Mouse (Mus musculus): ENCODE data around the gene Fibcd1.

Gene Fibcd1

DNA sequence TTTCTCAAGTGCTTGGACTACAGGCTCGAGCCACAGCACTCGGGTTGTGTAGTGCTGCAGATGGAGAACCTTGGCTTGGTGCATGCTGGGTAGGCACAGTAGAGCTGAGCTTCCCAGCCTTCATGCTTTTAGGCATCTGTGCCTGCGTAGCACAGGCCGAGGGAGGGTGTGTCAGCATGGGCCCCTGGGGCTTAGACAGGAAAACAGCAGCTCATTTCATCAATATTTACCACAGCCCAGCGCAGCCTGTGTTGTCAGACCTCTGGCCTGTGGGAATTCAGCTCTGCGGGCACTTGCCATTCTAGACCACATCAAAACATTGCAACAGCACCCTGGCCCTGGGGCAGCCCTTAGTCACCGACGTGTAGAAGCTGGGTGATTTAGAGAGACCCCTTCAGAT lies 10.2 kb upstream of the Fibcd1 start:
- DNase-seq = no peak

DNA sequence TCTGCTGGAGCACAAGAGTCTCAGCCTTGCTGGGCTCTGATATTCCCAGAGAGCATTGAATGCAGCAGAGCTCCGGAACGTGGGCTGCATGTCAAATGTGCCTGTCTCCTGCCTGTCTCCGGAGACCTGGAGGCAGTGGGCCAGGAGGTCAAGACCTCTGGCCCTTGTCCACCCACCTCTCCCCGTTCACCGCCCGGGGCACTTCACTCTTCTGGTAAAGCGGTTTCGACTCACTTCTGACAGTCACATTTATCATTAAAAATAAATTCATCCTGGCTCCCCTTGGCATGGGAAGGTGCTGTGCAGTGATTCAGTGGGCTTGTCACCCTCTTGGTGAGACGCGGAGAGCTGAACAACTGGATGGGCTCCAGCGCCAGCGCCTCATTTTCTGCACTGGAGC lies 4.3 kb upstream of the Fibcd1 start:
- no peak for DNase-seq

DNA sequence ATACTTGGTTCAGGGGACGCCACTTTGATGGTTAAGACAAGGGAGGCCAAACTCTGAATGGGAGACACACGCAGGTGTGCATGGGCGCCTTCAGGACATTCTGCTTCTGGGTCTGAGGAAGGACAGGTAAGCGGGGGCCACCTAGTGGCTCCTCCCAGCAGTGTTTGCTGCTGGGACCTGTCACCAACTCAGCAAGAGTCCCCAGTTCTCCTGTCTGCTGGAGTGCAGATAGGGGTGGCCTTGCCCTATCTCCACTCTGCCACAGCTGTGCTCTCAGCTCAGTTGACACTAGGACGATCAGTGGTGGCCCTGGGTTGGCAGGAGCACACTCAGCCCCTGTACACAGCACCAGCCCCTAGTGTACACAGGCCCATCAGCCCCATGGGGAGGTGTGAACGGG lies 2.1 kb upstream of the Fibcd1 start:
- DNase-seq = peak; percentile 63

DNA sequence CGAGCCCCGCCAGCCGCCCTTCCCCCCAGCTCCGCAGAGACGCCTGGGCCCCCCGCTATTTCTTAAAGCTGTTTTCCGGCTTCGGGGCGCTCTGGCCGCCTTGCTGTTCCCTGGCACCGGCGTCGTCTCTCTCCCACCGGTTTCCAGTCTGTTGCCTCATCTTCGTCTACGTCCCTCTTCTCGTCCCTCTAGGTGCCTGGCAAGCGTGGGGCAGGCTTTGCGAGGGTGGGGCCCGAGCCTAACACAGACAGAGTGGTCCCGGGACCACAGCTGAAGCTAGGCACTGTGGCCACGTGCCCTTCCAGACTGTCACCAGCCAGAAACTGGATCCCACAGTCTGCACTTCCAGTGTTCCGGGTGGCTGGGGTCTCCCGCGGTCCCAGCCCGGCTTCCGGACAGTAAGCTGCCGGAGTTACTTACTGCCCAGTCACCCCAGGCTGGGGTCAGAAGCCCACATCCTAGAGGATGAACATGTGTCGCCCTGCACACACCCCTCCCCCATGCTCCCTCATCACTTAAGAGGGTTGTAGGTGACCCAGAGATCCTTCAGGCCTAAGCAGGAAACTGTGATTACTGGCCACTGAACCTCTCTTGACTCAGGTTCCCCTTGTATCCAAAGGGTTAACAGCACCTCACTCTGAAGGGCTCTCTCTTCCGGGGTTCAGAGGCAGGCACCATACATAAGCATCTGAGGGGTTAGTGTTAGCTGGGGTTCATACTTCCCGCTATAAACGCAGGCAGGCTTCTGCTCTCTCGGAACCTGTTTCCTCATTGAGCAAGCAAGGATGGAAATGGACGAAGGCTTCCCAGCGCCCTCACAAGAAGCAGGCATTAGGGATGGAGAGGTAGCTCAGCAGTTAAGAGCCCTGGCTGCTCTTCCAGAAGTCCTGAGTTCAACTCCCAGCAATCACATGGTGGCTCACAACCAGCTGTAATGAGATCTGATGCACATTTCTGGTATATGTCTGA lies 1.2 kb upstream of the Fibcd1 start:
- DNase-seq = no peak

DNA sequence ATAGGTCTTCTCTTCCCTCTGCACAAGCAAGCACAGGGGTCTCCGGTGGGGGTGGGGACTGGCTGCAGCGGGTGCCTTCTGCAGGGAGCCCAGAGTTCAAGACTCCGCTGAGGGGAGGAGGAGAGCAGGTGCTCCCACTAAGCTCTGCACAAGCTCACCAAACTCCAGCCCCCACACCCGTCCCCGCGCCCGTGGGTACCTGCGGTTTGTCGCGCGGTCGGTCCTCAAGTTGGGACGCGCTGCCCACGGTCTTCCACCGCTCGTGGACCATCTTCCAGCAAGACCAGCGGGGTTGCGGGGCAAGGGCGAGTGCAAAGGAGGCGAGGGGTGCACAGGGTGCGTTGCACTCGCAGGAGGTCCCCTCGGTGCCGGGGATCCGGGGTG lies 301 bp downstream of the Fibcd1 start:
- DNase-seq = no peak

DNA sequence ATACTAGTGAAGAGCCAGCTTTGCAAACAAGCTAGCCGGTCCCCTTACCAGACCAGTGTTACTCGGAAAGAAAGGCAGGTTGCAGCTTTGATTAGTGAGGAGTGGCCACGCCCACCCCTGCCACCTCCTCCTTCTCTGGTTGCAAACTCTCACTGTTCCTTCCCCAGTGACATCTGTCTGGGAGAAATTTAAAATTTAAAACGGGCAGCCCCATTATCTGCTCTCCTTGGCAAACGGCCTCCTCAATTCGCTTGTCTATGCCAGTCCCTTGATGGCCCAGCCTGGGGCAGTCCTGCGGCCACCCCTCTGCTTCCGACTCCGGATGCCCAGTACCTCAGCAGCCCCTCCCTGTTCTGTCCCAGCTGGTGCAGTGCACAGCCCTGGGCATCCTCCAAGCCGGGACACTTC lies 1.1 kb downstream of the Fibcd1 start:
- no peak for DNase-seq

DNA sequence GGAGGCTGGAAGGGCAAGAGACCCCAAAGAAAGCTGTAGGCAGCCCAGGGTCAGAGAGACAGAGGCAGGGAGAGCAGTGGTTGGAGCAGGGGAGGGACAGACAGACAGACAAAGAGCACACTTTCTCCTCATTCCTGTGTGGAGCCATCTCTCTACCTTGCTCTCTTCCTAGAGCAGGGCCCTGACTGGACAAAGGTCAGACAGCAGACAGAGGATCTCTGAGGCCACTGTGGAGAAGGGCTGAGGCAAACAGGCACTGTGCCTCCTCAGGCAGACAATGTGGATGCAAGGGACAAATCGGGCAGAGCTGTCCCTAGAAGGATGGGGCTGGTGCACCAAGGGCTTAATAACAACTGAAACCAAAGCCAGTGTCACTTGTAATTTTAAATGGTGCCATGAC lies 6.9 kb downstream of the Fibcd1 start:
- DNase-seq = no peak

DNA sequence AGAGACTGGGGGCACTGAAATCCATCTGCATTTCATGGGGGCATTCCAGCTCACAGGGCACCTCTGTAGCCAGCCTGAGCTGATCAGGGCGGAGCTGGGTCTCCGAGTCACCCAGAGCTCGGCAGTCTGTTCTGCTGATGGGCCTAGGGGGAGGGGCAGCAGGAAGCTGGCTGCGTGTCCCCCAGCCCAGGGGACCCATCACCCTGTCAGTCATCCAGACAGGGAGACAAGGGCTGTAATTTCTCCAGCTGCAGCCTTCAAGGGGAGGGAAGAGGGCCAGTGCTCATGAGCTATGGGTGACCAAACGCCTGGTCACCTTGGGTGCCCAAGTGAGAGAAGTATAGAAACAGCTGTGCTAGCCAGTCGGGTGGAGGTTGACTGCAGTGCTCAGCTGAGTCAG lies 8.8 kb downstream of the Fibcd1 start:
- DNase-seq = no peak

DNA sequence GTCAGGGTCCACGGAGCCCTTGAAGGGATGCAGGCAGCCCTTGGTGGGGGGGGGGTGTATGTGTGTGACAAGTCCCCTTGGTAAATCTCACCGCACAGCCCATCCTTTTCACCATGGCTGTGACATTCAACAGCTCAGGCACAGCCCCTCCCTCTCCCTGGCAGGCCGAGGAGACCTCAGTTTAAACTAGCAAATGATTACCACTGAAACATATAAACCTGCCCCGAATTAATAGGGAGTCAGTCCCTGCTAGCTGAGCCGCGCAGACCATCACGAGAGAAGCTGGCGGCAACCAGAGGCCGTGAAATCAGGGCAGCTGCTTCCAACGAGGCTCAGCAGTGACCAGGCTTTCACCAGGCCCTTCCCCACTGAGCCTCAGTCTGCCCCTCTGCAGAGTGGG lies 9.7 kb downstream of the Fibcd1 start:
- DNase-seq = no peak

DNA sequence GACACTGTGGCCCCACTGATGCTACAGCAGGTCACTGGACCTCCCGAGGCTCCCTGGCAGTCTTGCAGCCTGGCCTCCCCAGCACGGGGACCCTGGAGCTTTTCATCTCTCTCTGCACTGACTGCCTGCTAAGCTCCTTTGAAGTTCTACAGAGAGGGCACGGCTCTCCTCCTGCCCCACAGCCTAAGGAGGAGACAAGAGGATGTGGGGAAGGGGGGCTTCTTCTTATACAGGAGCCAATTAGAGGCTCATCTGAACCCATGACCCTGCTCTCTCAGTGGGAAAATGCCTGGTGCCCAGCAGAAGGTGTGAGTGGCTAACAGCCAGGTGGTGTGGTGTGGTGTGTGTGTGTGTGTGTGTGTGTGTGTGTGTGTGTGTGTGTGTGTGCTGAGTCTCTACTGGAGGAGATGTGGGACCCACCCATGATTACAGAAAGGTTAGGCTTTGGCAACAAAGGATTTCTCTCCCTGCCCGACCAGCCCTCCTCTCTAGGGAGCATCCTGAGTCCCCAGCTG lies 17.4 kb downstream of the Fibcd1 start:
- DNase-seq = no peak

DNA sequence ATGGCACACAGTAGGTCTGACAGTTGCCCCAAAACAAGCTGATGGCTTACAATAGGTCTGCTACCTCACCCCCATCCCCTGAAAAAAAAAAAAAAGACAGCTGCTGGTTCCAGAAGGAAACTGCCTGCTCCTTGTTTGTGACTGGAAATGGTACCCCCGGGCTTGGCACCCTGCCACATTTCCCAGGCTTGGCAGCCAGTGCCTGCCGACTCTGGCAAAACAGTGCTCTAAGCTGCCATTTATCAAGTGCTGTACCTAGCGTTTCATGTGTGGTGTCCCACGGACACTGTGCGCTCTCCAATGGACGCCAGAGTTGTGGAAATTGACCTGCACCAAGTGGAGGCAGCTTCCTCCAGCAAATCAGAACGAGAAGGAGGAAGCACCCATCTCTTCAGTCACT lies 17.9 kb downstream of the Fibcd1 start:
- peak; percentile 42 for DNase-seq

DNA sequence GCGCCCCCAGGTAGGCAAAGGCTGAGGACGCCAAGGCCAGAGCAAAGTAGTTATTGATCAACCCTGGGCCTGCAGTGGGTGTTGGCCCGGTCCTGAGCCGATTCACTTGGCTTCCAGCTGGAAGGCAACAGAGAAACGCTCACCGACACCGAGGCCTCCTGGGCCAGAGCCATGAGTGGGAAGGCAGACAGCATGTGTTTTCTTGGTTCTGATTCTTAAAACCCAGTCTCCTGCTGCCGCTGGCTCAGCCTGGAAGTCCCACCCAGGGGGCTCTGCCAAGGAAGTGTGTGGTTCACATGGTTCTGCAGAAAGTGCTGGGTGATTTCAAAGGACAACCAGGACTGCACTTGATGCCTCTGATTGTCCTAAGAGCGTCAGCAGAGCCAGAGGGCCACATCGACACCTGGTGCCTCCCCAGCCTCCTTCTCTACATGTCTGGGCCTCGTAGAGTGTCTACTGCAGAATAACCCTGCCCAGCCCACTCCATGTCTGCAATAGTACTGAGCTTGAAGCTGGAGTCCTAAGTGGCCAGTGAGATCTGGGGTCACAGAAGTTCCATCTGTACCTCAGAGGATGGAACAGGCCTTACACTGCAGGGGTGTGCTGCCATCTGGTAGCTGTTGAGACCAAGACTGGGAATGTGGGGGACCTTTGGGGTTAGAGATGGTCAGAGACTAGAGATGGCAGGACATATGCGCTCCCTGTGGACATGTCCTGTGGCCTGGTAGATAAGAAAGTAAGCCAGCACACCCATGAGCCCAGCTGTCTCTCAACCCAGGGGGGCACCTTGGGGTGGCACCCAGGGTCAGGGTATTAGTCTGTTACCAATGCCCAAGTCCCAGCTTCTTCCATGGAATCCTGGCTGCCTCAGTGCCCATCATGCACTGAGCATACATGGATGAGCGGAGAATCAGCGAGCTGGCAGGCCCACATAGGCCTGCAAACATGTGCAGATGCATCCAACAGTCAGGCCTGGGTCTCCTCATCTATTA lies 19.4 kb downstream of the Fibcd1 start:
- peak; percentile 66 for DNase-seq

DNA sequence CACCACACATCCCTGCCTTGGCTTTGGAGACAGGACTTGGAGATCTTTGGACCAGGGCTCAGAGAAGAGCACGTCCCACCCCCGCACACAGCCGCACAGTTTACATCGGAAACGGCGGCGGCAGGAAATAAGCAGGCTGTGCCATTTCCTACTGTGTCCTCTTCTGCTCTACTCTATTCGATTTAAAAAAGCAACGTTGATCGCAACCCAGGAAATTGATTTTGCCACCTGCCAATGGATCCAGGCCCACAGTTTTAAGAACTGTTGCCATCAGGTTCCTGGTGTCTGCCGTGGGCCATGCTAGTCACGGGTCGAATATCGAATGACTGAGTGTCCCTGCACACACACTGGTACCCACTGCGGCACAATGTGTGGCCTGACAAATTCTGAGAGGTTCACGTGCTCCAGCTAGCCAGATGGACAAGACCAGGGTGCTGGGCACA lies 20.3 kb downstream of the Fibcd1 start:
- peak; percentile 59 for DNase-seq

DNA sequence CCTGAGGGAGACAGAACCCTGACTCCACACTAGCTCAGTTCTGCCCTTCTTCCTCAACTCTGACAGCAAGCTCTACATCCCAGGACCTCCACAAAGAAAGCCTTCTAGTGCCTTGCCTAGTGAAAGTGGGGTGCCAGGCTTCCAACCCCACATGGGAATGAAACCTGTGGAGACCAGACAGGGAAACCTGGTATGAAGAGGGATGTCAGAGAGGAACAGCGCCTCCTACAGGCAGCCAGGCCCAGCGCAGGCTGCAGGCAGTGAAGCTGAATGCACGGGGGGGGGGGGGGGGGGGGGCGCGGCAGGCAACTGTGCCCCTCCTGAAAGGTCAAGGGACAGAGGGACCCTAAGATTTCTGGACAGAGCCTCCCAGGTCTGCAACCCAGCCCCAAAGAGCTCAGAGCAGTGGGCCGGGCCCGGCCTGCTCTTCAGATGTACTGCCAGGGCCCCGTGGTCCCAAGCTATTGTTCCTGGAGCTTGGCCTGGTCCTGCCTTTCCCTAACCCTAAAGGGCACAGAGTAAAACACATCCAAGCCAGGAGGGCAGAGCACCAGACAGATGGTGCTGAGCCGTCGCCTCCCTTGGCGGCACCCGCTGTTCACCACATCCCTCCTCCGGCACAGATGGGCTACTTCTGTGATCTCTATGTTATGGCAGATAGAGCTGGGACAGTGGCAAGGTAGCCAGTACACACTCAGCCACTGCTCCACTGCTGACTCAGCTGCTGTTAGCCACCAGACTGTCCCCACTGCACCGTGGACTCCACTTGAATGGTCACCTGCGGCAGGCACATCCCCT lies 21.7 kb downstream of the Fibcd1 start:
- DNase-seq = no peak

DNA sequence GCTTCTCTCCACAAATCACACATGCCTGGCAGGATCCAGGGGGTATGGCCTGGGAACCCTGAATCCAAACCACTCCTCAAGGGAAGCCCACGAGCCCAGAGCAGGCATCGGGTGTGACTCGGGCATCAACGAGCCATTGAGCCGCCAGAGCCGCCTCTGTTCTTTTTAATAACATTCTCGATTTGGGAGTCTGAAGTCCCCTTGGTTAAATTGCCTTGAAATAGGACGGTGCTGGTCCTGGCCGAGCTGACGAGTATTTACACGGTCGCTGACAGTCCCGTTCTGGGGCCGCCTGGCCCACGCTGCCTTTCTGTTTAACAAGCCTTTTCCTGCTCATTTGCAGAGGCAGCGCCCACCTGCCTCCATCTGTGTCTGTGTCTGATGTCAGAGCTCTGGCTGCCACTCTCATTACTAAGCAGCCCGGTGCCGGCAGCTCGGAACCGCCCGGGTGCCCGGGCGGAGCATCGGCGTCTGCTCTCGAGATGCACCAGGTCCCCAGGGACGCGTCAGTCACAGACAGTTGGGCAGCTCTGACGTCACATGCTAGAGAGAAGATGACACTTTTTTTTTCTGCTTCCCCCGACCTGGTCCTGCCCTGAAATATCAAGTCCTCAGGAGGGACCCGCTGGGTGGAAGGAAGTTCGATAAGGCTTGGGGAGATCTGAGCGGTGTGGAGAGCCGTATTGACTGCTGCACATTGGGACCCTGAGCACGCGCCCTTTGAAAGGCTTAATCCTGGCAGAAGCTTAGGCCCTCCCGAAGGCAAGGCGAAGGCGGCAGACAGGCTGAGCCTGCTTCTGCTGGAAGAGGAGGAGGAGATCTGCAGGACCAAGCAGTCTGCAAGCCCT lies 23.1 kb downstream of the Fibcd1 start:
- DNase-seq = peak; percentile 60

DNA sequence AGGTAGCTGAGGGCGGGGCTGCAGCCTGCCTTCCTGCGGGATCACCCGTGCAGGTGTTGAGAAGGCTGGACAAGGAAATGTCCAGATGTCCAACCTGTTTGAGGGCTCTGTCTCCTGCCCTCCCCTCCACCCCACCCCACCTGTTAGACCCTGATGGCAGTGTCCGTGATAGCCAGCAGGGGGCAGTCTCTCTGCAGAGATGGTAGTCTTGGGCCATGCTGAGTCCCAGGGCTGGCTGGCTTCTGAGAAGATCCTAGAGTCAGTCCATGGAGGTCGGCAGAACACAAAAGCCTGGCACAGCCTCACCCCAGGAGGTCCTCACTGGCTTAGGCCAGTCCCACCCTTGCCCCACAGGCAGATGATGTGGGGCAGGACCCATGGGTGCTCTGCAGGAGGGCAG lies 30.4 kb downstream of the Fibcd1 start:
- DNase-seq = peak; percentile 74

DNA sequence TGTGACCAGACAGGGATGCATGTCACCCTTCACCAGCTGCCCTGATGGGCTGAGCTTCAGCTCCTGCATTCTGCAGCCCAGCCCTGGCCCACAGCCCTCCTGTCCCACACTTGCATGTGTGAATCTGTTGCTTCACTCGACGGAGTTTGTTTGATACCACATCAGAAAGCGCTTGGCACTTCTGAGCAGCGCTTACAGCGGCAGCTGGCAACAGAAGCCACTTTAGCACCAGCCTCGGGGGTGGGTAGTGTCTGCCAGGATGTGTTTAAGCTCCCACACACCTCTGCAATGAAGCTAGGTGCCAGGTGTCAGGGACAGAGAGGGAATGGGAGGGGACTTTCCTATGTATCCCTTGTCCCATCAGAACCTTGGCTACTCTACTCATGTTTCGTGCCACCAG lies 31.1 kb downstream of the Fibcd1 start:
- DNase-seq = no peak

DNA sequence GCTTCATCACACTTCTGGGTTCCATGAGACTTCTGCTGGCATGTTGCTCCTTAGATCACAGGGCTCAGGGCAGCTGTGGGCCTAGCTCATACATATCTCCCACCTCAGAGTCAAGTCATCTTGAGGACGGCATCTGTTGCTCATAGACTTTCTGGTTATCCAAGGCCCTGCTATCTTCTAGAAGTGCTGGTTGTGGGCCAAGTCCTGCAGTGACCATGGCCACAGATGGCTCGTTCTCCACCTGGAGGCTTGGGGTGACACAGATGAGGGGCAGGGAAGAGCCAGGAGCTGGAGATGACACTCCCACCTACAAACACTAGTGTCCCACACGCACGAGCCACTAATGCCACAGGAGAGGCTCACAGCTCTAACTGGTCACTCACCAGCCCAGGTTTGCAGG lies 32.2 kb downstream of the Fibcd1 start:
- DNase-seq = no peak

DNA sequence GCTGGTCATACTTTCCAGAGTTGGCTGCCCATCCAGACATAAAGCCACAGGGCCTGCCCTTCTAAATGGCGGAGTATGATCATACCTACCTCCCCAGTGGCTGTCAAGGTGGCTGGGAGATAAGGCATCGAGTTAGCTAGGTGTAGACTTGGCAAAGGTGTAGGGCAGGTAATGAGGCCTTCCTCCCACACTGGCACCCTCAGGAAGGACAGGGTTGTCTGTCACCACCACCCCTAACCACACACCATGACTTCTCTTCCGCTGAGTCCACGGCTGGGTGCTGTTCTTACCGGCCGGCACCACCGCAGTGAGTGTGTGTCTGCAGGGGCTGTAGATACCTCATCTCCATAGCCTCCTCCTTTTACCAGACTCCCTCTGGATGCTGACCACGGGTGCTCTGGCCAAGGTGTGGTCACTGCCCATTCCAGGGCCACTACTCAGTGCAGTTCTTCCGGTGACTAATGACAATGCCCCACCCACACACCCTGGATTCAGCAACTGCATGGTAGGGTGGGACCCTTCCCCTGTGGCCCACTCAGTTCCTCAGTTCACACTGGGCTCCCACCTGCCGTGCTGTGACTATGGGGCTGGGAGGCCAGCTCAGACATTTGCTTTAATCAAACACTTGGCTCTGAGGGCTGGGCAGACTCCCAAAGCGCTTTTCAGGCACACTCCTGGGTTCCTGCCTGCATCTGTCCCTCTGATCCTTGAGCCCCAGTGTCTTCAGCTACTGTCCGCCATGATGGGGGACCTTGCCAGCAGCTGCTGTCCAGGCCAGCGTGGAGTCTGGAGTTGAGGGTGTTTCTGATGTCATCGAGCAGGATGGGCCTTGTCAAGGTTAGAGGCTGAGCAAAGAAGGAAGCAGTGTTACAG lies 34.5 kb downstream of the Fibcd1 start:
- DNase-seq = no peak

DNA sequence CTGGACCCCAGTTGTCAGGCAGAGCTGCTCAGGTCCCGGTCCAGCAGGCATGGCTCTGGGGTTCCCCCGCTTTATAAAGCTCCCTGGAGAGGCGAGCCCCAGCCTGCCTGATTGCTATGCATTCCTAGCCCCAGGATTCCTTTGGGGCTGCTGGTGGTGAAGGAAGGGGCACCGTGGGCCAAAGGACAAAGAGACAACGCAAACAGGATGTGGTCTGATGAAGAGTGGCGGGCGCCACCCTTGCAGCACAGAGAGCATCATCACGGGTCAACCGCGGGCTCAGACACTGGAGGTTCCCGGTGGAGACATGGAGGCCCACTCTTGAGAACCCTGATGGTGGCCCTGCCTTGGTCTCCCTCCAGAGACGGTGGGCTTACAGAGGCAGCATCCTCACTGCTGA lies 35.4 kb downstream of the Fibcd1 start, which contains the start of gene Qrfp:
TSS of gene Qrfp (minus strand) at position 137 of the 400 bp plus-strand sequence.
- DNase-seq = no peak

All from cerebellum, adult 9-10 months (tissue).